Mouse (Mus musculus): ENCODE measurements around the gene Mr1. TPM values are rescaled to one million over a fixed set of nuclear protein-coding genes. Genes with fewer than 3 reads are reported as not detected.

Mr1 gene
- total and polyA plus RNA-seq, 3 experiments = 4.3 to 7.6 (median 7.1) TPM

Other genes starting within 250 kb of the Mr1 start
- 53.0 and 59.3 TPM in 2 replicates for gene Ier5, start 47.2 kb downstream of the Mr1 start, total RNA-seq (2012; rRNA removed)
- gene Ier5, start 47.2 kb downstream of the Mr1 start, total RNA-seq (2014; rRNA removed) = 47.7 and 54.2 TPM in 2 replicates
- gene Ier5, start 47.2 kb downstream of the Mr1 start, polyA plus RNA-seq (2012; ENCODE audit: insufficient read length, low read depth) = 58.8 and 59.7 TPM in 2 replicates
- 26.4 and 31.8 TPM in 2 replicates for gene Stx6, start 11.9 kb upstream of the Mr1 start, total RNA-seq (2012; rRNA removed)
- gene Stx6, start 11.9 kb upstream of the Mr1 start, total RNA-seq (2014; rRNA removed) = 26.0 and 30.8 TPM in 2 replicates
- 33.4 and 35.3 TPM in 2 replicates for gene Stx6, start 11.9 kb upstream of the Mr1 start, polyA plus RNA-seq (2012; ENCODE audit: insufficient read length, low read depth)
- 1.5 and 1.6 TPM in 2 replicates for gene BC034090, start 97.6 kb upstream of the Mr1 start, total RNA-seq (2012; rRNA removed)
- 3.0 and 3.3 TPM in 2 replicates for gene BC034090, start 97.6 kb upstream of the Mr1 start, total RNA-seq (2014; rRNA removed)
- 3.8 and 4.6 TPM in 2 replicates for gene BC034090, start 97.6 kb upstream of the Mr1 start, polyA plus RNA-seq (2012; ENCODE audit: insufficient read length, low read depth)